Mouse (Mus musculus): Measurements from ENCODE around the gene Odf2.

DNA sequence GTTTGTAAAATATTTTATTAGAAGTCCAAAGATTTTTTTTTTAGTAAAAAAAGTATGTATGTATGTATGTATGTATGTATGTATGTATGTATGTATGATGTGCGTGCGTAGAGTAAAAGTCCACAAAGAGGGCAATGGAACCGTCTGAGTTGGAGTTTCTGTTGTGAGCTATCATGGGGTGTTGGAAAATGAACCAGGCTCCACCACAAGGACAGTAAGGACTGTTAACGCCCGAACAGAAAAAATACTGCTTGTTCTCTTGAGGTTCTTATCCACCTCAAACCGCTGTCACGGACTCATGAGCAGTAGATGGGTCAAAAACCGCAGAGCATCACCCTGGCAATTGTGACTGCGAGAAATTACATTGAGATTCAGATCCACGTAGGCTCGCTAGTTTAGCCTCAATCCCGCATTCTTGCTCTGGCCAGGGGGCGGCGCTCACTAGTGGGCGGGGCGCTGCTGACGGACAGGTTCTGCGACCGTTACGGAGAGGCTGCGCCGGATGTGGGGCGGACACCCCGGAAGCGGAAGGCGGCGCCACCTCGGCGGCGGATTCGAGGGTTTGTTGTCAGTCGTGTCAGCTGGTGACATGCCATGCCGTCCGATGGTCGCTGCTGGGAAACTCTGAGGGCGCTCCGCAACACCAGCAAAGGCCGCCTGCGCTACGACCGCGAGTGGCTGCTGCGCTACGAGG is 46.0 kb downstream of the Odf2 start, which contains the start of gene Gle1:
- TF ChIP-seq CTCF (IDR thresholded peaks at IDR 0.05; ENCODE audit: low read depth): peak; percentile 64
- no peak for TF ChIP-seq EP300 (IDR thresholded peaks at IDR 0.05; ENCODE audit: low read depth)
